Mouse (Mus musculus): ENCODE data around the gene R3hdm1. TPM values are rescaled to one million over a fixed set of nuclear protein-coding genes. Genes with fewer than 3 reads are reported as not detected.

Gene R3hdm1
- total and polyA plus RNA-seq, 3 experiments: 17.8 to 75.7 (median 33.9) TPM

GRCm38 (mm10) chr1:128081873-128082272 is 21.2 kb upstream of the R3hdm1 start:
- no peak for DNase-seq (ENCODE audit: extremely low read depth)
- dilution Hi-C loops (cut with MboI; ENCODE audit: extremely low pct_ligation_motif_present, extremely low pct_unique_long_range_greater_than_20kb, low sequenced_read_pairs): no loop called here

DNA sequence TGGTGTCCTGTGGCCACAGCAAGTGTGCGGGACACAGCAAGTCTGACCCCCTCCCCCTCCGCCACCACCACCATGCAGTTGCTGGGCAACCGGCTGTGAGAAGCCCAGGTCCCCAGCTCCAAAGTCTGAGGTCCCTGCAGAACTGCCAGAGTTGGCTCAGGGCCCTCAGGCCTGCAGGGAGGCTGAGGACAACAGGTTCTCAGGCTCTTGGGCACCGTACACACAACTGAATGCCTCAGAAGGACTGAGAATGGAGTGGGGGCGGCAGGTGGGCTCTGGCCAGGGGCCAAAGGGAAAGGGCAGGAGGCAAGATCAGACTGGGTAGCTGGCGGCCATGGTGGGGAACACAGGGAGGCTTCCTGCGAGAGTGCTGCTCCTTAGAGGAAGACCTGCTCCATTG is 20.3 kb upstream of the R3hdm1 start:
- DNase-seq (ENCODE audit: extremely low read depth): no peak
- Histone ChIP-seq H3K36me3 (replicated peaks in 1 of 2; ENCODE audit: control insufficient read depth in 1 of 2, insufficient read depth in 1 of 2, low read length in 1 of 2) (peaks cover 3 to 29% of the 10 kb centered on the region in 2 experiments), H3K79me2 (replicated peaks; ENCODE audit: control insufficient read depth, extremely low read depth, insufficient read depth, poor library complexity, severe bottlenecking) (no peaks in the 10 kb centered on the region), H3K4me2 (ENCODE audit: insufficient read depth, low read depth, poor library complexity, severe bottlenecking) (no peak overlapping the region), H3K9me3 (replicated peaks; ENCODE audit: low read length) (no peaks in the 10 kb centered on the region), H3K27me3 (replicated peaks) (no peaks in the 10 kb centered on the region), H3K27ac (ENCODE audit: insufficient read depth, low read depth) (no peak overlapping the region), H3K9ac (ENCODE audit: insufficient read depth, low read depth) (no peak overlapping the region), H3K4me3 (replicated peaks in 1 of 3; ENCODE audit: low read depth in 2 of 3, low read length in 2 of 3, poor library complexity in 1 of 3) (no peak overlapping the region), H3K4me1 (ENCODE audit: control insufficient read depth in 1 of 2, insufficient read depth in 2 of 2) (peaks cover 0 to 15% of the 10 kb centered on the region in 2 experiments; a peak in 2 of 4 replicates)
- TF ChIP-seq KAT2A (IDR thresholded peaks at IDR 0.05; ENCODE audit: insufficient replicate concordance, low read length) (no peak), MYC (IDR thresholded peaks at IDR 0.05; ENCODE audit: low read depth, low read length) (no peak), HCFC1 (IDR thresholded peaks at IDR 0.05; ENCODE audit: low read depth, low read length) (no peak), POLR2AphosphoS2 (IDR thresholded peaks at IDR 0.05; ENCODE audit: low read depth, low read length) (no peak), ZC3H11A (IDR thresholded peaks at IDR 0.05; ENCODE audit: low read depth, low read length) (no peak), JUND (conservative IDR thresholded peaks at IDR 0.05; ENCODE audit: low read depth, low read length) (no peak), UBTF (IDR thresholded peaks at IDR 0.05; ENCODE audit: low read depth, low read length) (no peak), NELFE (IDR thresholded peaks at IDR 0.05; ENCODE audit: low read depth, low read length) (no peak), MAX (IDR thresholded peaks at IDR 0.05; ENCODE audit: low read length) (no peak), MAFK (IDR thresholded peaks at IDR 0.05; ENCODE audit: insufficient replicate concordance, low read length) (no peak), IRF4 (IDR thresholded peaks at IDR 0.05; ENCODE audit: low read depth, low read length) (no peak), ZKSCAN1 (IDR thresholded peaks at IDR 0.05; ENCODE audit: borderline replicate concordance, low read depth, low read length) (no peak), PAX5 (IDR thresholded peaks at IDR 0.05; ENCODE audit: low read length) (no peak), RAD21 (IDR thresholded peaks at IDR 0.05; ENCODE audit: low read depth, low read length) (no peak), JUN (IDR thresholded peaks at IDR 0.05; ENCODE audit: insufficient read depth, low read depth, low read length) (no peak), ZMIZ1 (IDR thresholded peaks at IDR 0.05; ENCODE audit: low read depth, low read length) (no peak)
- in situ Hi-C loops (cut with MboI; ENCODE audit: low pct_ligation_motif_present, low pct_unique_long_range_greater_than_20kb, low sequenced_read_pairs): no loop called here
- dilution Hi-C loops (cut with MboI; ENCODE audit: extremely low pct_ligation_motif_present, extremely low pct_unique_long_range_greater_than_20kb, low sequenced_read_pairs): no loop called here

More at GRCm38 (mm10) chr1:128081873-128082272, 21.2 kb upstream of the R3hdm1 start:
- Histone ChIP-seq H3K36me3 (replicated peaks in 1 of 2; ENCODE audit: control insufficient read depth in 1 of 2, insufficient read depth in 1 of 2, low read length in 1 of 2) (peaks cover 3 to 29% of the 10 kb centered on the region in 2 experiments), H3K27me3 (replicated peaks) (no peaks in the 10 kb centered on the region), H3K27ac (ENCODE audit: insufficient read depth, low read depth) (no peak overlapping the region), H3K9me3 (replicated peaks; ENCODE audit: low read length) (no peaks in the 10 kb centered on the region), H3K9ac (ENCODE audit: insufficient read depth, low read depth) (no peak overlapping the region), H3K4me2 (ENCODE audit: insufficient read depth, low read depth, poor library complexity, severe bottlenecking) (no peak overlapping the region), H3K4me3 (replicated peaks in 1 of 3; ENCODE audit: low read depth in 2 of 3, low read length in 2 of 3, poor library complexity in 1 of 3) (no peak overlapping the region), H3K79me2 (replicated peaks; ENCODE audit: control insufficient read depth, extremely low read depth, insufficient read depth, poor library complexity, severe bottlenecking) (no peaks in the 10 kb centered on the region), H3K4me1 (ENCODE audit: control insufficient read depth in 1 of 2, insufficient read depth in 2 of 2) (peaks cover 0 to 17% of the 10 kb centered on the region in 2 experiments; a peak in 2 of 4 replicates)
- in situ Hi-C loops (cut with MboI; ENCODE audit: low pct_ligation_motif_present, low pct_unique_long_range_greater_than_20kb, low sequenced_read_pairs): no loop called here
- TF ChIP-seq ETS1 (conservative IDR thresholded peaks at IDR 0.05; ENCODE audit: low read depth, low read length): no peak
- no peak for TF ChIP-seq RAD21 (IDR thresholded peaks at IDR 0.05; ENCODE audit: low read depth, low read length)
- no peak for TF ChIP-seq UBTF (IDR thresholded peaks at IDR 0.05; ENCODE audit: low read depth, low read length)
- no peak for TF ChIP-seq CHD2 (IDR thresholded peaks at IDR 0.05; ENCODE audit: low read length)
- TF ChIP-seq USF2 (conservative IDR thresholded peaks at IDR 0.05; ENCODE audit: low read depth, low read length): no peak
- no peak for TF ChIP-seq PAX5 (IDR thresholded peaks at IDR 0.05; ENCODE audit: low read length)
- TF ChIP-seq NRF1 (IDR thresholded peaks at IDR 0.05; ENCODE audit: low read depth, low read length): no peak
- no peak for TF ChIP-seq E2F4 (IDR thresholded peaks at IDR 0.05; ENCODE audit: insufficient replicate concordance, low read depth, low read length)
- TF ChIP-seq RCOR1 (conservative IDR thresholded peaks at IDR 0.05; ENCODE audit: low read depth, low read length): no peak
- TF ChIP-seq JUN (IDR thresholded peaks at IDR 0.05; ENCODE audit: insufficient read depth, low read depth, low read length): no peak
- no peak for TF ChIP-seq POLR2A (IDR thresholded peaks at IDR 0.05; ENCODE audit: low read depth, low read length)
- no peak for TF ChIP-seq CHD1 (IDR thresholded peaks at IDR 0.05; ENCODE audit: low read depth, low read length)
- no peak for TF ChIP-seq MYC (IDR thresholded peaks at IDR 0.05; ENCODE audit: low read depth, low read length)
- no peak for TF ChIP-seq JUND (conservative IDR thresholded peaks at IDR 0.05; ENCODE audit: low read depth, low read length)
- no peak for TF ChIP-seq MAX (IDR thresholded peaks at IDR 0.05; ENCODE audit: low read length)
